Mouse (Mus musculus): ENCODE measurements around the gene Ralbp1. TPM values are rescaled to one million over a fixed set of nuclear protein-coding genes. Genes with fewer than 3 reads are reported as not detected.

The Ralbp1 gene
- polyA plus RNA-seq, 2 experiments: 44.2 to 132 TPM

GRCm38 (mm10) chr17:65884691-65885397 lies 754 bp downstream of the Ralbp1 start:
- Histone ChIP-seq H3K4me2 (replicated peaks; ENCODE audit: low read depth, low read length, severe bottlenecking) (peak overlapping the region; percentile 93), H3K27me3 (ENCODE audit: control insufficient read depth, insufficient read depth, low read length) (no peaks in the 10 kb centered on the region), H3K27ac (replicated peaks; ENCODE audit: low read depth, low read length) (peak overlapping the region; percentile 97), H3K36me3 (ENCODE audit: control insufficient read depth, insufficient read depth, low read length) (no peaks in the 10 kb centered on the region), H3K9me3 (ENCODE audit: control insufficient read depth, low read length) (no peaks in the 10 kb centered on the region), H3K4me1 (ENCODE audit: control insufficient read depth, insufficient read depth, low read length) (peaks cover 22% of the 10 kb centered on the region), H3K4me3 (replicated peaks; ENCODE audit: low read length) (peak overlapping the region; percentile 91), H3K9ac (ENCODE audit: low read depth, low read length, severe bottlenecking) (peak overlapping the region; percentile 83)
- DNase-seq (ENCODE audit: low spot score) (peak; percentile 99), ATAC-seq (ENCODE audit: low FRiP score, low read depth) (peak; percentile 98)
- peak; percentile 64; the same call in 1 of the 2 replicates for TF ChIP-seq POLR2A (IDR thresholded peaks at IDR 0.05; ENCODE audit: borderline replicate concordance, extremely low read depth, insufficient read depth, insufficient read length)
- whole genome bisulfite sequencing: under 1% methylated on average over 59 of the region's 67 CpGs

GRCm38 (mm10) chr17:65884061-65884669 lies 1.4 kb downstream of the Ralbp1 start:
- DNase-seq (ENCODE audit: low spot score) (peak; percentile 26), ATAC-seq (ENCODE audit: low FRiP score, low read depth) (peak; percentile 21)
- peak overlapping the region; percentile 91 for H3K4me3 ChIP-seq (replicated peaks; ENCODE audit: low read length)
- H3K27me3 ChIP-seq (ENCODE audit: control insufficient read depth, insufficient read depth, low read length): no peaks in the 10 kb centered on the region
- 0% methylated on average over 32 of the region's 56 CpGs for WGBS
- peak overlapping the region; percentile 93 for H3K4me2 ChIP-seq (replicated peaks; ENCODE audit: low read depth, low read length, severe bottlenecking)
- H3K27ac ChIP-seq (replicated peaks; ENCODE audit: low read depth, low read length): peak overlapping the region; percentile 76
- TF ChIP-seq POLR2A (IDR thresholded peaks at IDR 0.05; ENCODE audit: borderline replicate concordance, extremely low read depth, insufficient read depth, insufficient read length): no peak
- H3K36me3 ChIP-seq (ENCODE audit: control insufficient read depth, insufficient read depth, low read length): no peaks in the 10 kb centered on the region
- no peaks in the 10 kb centered on the region for H3K9me3 ChIP-seq (ENCODE audit: control insufficient read depth, low read length)
- H3K9ac ChIP-seq (ENCODE audit: low read depth, low read length, severe bottlenecking): peak overlapping the region; percentile 83
- peaks cover 22% of the 10 kb centered on the region for H3K4me1 ChIP-seq (ENCODE audit: control insufficient read depth, insufficient read depth, low read length)

- no peak for TF ChIP-seq POLR2A (IDR thresholded peaks at IDR 0.05; ENCODE audit: borderline replicate concordance, extremely low read depth, insufficient read depth, insufficient read length)
- H3K4me1 ChIP-seq (ENCODE audit: control insufficient read depth, insufficient read depth, low read length): peaks cover 7% of the 10 kb centered on the region; the same call in 1 of the 2 replicates
- ATAC-seq (ENCODE audit: low FRiP score, low read depth): no peak
- H3K4me3 ChIP-seq (replicated peaks; ENCODE audit: low read length): no peak overlapping the region
- WGBS: 55% methylated on average over 6 of the region's 6 CpGs
- no peak overlapping the region for H3K27ac ChIP-seq (replicated peaks; ENCODE audit: low read depth, low read length)
- H3K36me3 ChIP-seq (ENCODE audit: control insufficient read depth, insufficient read depth, low read length): no peaks in the 10 kb centered on the region
- no peaks in the 10 kb centered on the region for H3K27me3 ChIP-seq (ENCODE audit: control insufficient read depth, insufficient read depth, low read length)
- no peaks in the 10 kb centered on the region for H3K9me3 ChIP-seq (ENCODE audit: control insufficient read depth, low read length)
- H3K4me2 ChIP-seq (replicated peaks; ENCODE audit: low read depth, low read length, severe bottlenecking): no peak overlapping the region
- no peak for DNase-seq (ENCODE audit: low spot score)
- no peak overlapping the region for H3K9ac ChIP-seq (ENCODE audit: low read depth, low read length, severe bottlenecking)
Measured at GRCm38 (mm10) chr17:65877026-65877425, 8.6 kb downstream of the Ralbp1 start.

- Histone ChIP-seq H3K9me3 (ENCODE audit: control insufficient read depth, low read length) (no peaks in the 10 kb centered on the region), H3K27me3 (ENCODE audit: control insufficient read depth, insufficient read depth, low read length) (no peaks in the 10 kb centered on the region), H3K4me2 (replicated peaks; ENCODE audit: low read depth, low read length, severe bottlenecking) (no peak overlapping the region), H3K4me3 (replicated peaks; ENCODE audit: low read length) (no peak overlapping the region), H3K27ac (replicated peaks; ENCODE audit: low read depth, low read length) (no peak overlapping the region), H3K36me3 (ENCODE audit: control insufficient read depth, insufficient read depth, low read length) (no peaks in the 10 kb centered on the region; the same call in 1 of the 2 replicates), H3K9ac (ENCODE audit: low read depth, low read length, severe bottlenecking) (no peak overlapping the region), H3K4me1 (ENCODE audit: control insufficient read depth, insufficient read depth, low read length) (peaks cover 10% of the 10 kb centered on the region; the same call in 1 of the 2 replicates)
- no peak for TF ChIP-seq POLR2A (IDR thresholded peaks at IDR 0.05; ENCODE audit: borderline replicate concordance, extremely low read depth, insufficient read depth, insufficient read length)
- DNase-seq (ENCODE audit: low spot score) (no peak), ATAC-seq (ENCODE audit: low FRiP score, low read depth) (no peak)
- 89% methylated on average over 11 of the region's 11 CpGs for WGBS
Measured at GRCm38 (mm10) chr17:65873834-65874233, 11.8 kb downstream of the Ralbp1 start.

GRCm38 (mm10) chr17:65873156-65873555 lies 12.4 kb downstream of the Ralbp1 start:
- ATAC-seq (ENCODE audit: low FRiP score, low read depth) (no peak), DNase-seq (ENCODE audit: low spot score) (no peak)
- H3K9ac ChIP-seq (ENCODE audit: low read depth, low read length, severe bottlenecking): no peak overlapping the region
- no peak overlapping the region for H3K4me2 ChIP-seq (replicated peaks; ENCODE audit: low read depth, low read length, severe bottlenecking)
- H3K27me3 ChIP-seq (ENCODE audit: control insufficient read depth, insufficient read depth, low read length): no peaks in the 10 kb centered on the region
- H3K36me3 ChIP-seq (ENCODE audit: control insufficient read depth, insufficient read depth, low read length): no peaks in the 10 kb centered on the region; the same call in 1 of the 2 replicates
- no peaks in the 10 kb centered on the region for H3K9me3 ChIP-seq (ENCODE audit: control insufficient read depth, low read length)
- H3K4me3 ChIP-seq (replicated peaks; ENCODE audit: low read length): no peak overlapping the region
- peaks cover 10% of the 10 kb centered on the region; the same call in 1 of the 2 replicates for H3K4me1 ChIP-seq (ENCODE audit: control insufficient read depth, insufficient read depth, low read length)
- no peak for TF ChIP-seq POLR2A (IDR thresholded peaks at IDR 0.05; ENCODE audit: borderline replicate concordance, extremely low read depth, insufficient read depth, insufficient read length)
- 76% methylated on average over 4 of the region's 4 CpGs for WGBS
- H3K27ac ChIP-seq (replicated peaks; ENCODE audit: low read depth, low read length): no peak overlapping the region

Data from limb, embryonic 14.5 days (tissue).